Mouse (Mus musculus): ENCODE results near the gene Epo.

The Epo gene

DNA sequence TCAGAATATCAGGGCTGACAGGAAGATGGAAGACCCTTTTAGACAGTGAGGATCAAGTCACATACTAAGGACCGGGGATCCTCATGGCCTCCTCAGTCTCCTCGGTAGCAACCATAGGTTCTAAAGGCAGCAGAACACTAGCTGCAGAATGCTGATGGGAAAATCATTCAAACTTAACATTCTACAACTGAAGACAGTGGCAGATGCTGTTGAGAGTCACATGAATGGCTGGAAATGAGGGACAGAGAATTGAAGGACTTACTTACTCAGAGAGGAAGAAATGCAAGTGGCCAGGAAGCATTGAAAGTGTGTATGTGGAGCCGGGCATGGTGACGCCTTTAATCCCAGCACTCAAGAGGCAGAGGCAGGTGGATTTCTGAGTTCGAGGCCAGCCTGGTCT, 56.1 kb downstream of the Epo start, which contains the start of gene Zan:
Gene Zan (minus strand): TSS at position 101 of the 400 bp plus-strand sequence.
- no peak for DNase-seq (ENCODE audit: low read depth, low spot score)

DNA sequence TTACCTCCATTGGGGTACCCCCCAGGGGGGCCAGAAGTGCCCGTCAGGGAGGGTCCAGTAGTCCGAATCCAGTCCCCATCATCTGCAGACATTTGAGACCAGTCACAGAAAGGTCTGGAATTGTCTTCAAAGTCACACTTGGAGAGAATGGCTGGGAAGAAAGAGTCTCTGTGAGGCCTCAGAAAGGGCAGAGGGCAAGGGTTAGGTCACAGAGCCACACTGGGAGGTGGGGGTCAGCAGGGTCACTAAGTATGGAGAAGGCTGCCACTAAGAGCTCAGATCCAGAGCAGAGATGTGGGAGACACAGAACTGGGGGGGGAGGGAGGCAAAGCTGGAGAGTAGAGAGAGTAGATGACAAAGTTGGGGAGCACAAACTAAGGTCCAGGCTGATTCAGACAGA, 58.7 kb downstream of the Epo start:
- no peak for DNase-seq (ENCODE audit: low read depth, low spot score)

DNA sequence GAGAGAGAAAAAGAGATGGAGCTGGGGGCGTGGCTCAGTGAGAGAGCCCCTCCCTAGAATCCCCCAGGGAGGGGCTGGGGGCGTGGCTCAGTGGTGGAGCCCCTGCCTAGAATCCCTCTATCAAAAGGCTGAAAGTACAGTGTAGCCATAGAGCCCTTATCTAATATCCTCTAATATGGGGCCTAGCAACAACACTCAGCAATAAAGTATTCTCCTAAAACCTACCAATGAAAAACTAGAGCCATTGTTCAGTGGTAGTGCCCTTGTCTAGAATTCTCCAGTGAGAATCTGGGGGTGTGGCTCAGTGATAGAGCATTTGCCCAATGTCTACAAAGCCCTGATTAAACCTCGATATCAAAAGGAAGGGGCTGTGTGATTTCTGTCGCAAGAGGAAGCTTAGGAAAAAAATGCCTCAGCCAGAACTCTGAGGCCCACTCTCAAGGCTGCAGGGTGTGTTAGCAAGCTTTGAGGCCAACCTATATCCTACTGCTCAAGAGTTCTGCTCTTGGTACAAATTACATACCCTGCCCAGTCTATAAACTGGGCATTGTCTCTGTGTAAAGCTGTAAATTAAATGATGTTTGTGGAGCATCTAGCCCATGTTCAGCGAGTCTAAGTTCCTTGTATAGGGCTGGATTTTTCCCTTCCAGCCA, 60.7 kb downstream of the Epo start:
- DNase-seq (ENCODE audit: low read depth, low spot score), result no peak

DNA sequence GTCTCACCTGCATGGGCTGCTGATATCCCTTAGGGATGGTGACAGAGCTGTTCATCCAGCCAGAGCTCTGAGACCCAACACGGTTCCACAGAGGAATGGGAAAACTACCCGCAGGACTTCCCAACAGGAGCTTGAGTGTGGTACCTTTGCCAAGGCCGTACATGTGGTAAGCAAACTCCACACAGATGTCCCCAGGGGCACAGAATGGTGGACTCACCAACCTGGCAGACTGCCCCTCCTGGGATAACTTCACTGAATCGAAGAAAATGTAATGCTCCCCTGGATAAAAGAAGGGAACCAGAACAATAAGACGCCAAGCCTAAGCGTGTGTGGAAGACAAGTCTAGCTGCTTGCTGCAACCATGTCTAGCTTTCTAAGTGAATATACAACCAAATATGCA, 66.1 kb downstream of the Epo start:
- no peak for DNase-seq (ENCODE audit: low read depth, low spot score)

DNA sequence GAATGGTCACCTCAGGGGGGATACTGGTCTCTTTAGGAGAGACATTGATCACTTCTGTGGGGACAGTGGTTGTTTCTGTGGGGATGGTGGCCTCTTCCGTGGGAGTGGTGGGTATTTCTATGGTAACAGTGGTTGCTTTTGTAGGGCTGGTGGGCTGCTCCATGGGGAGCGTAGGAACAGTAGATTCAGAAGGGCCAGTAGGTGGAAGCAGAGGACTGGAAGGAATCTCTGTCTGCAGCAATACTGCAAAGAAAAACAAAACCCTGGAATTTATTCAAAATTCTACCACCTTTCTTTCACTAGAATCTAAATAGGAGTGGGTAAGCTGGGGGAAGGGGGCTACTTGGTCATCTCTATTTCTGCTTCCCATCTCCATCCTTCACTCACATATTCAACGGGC, 68.0 kb downstream of the Epo start:
- no peak for DNase-seq (ENCODE audit: low read depth, low spot score)

DNA sequence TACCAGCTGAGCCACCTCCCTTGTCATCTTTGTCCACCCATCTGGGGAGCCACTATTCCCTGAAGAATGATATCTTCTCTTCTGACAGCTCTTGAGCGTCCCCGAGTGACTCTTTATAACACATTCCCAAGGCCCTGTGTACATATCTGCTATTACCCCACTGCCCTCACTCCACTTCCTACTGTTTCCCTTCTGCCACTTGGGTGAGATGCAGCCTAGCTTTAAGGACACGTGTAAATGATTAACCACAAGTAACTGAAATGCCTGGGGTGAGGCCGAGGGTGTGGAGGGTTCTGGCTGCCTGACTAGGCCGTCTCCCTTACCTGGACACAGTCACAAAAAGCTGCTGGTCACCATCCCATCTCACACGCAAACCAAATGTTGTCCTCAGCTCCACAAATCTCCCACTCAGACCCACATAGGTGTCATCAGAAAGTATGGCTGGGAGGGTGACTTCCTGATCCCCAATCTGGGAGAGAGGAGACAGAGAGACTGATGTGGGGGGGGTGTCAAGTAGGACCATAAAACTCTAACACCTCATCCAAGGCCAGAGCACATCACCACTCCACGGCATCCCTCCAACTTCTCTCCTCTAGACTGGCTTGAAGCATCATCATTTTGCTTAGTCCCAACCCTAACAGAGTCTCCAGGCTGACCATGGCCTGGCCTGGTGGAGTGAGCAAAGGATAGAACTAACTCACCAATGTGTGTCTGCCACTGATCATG, 77.0 kb downstream of the Epo start:
- DNase-seq (ENCODE audit: low read depth, low spot score), result no peak

DNA sequence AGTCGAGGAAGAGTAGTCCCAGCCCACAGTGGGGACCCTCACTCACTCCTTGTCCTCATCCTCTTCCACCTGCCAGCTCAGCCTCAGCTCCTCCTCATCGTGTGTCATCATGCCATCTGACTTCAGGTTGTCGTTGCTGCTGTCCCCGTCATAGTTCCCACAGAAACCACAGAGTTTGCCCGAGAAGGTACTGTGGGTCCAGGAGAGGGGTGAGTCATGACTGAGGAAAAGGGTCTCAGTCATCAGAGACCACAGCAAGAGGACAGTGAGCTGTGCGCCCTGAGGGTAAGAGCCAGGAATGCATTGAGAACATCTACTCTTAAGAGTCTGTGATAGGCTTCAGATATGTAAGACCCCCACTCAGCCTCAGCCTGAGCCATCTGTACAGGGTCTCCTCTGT, 77.8 kb downstream of the Epo start:
- DNase-seq (ENCODE audit: low read depth, low spot score), result no peak

DNA sequence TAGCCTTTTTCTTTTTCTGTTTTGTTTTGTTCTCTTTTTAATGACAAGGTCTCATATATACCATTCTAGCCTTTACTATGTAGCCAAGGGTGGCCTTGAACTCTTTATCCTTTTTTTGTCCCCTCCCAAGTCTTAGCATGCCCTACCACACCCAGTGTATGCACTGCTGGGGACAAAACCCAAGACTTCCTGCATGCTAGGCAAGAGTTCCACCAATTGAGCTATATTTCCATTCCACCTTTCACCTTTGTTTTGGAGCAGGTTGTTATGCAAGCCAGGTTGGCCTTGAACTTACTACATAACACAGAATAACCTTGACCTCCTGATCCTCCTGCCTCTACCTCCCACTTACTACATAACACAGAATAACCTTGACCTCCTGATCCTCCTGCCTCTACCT, 87.5 kb downstream of the Epo start:
- no peak for DNase-seq (ENCODE audit: low read depth, low spot score)

DNA sequence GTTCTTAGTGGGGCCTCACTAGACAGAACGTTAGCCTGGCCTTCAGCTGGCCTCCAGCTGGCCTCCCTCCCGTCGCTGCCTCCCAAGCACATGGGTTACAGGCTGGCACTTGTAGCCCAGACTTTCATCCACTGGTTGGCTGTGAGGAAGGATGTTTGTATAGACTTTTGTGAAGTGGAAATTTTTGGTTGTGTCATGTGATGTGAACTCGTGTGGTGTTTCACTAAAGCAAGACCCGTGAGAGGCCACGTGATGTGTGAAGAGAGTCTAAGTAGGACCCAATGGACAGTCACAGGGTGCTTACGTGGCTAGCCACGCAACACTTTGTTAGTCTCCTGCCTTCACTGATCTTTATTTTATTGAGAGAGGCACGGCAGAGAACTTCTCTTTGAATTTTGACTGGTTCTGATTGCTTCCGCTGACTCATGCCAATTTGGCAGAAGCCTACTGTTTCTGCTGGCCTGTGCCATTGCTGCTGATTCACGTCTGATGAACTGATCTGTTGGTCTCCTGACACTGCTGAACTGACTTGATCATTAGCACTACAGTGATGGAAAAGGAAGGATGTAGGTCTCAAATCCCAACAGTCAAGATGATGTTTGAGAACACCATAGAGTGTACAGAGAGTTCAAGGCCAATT, 92.7 kb downstream of the Epo start:
- DNase-seq (ENCODE audit: low read depth, low spot score), result no peak

DNA sequence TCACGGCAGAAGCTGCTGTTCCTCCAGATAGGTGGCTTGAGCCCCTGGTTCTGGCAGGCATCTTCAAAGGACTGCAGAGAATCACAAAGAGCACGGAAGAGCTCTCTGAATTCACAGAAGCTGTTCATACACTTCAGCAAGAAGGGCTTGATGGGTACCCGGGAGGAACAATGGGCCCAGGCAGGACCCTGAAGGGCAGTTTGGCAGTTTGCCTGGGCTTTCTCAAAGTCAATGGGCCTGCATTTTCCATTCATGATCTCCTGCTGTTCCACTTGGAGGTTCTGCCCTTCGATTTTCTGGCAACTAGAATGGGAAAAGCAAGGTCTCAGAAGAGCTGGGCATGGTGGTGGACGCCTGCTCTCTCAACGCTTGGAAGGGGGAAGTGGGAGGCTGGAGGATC, 99.2 kb downstream of the Epo start:
- no peak for DNase-seq (ENCODE audit: low read depth, low spot score)

Measured in WW6 (cell line).